Mouse (Mus musculus): ENCODE results near the gene Prkar2b.

Gene Prkar2b

GRCm38 (mm10) chr12:31965517-31966212 is 95.4 kb downstream of the Prkar2b start:
- DNase-seq, result no peak

- DNase-seq, result no peak
Measured at GRCm38 (mm10) chr12:31964074-31964473, 97.0 kb downstream of the Prkar2b start.

GRCm38 (mm10) chr12:31955843-31956242 is 105.3 kb downstream of the Prkar2b start:
- no peak for DNase-seq

- DNase-seq, result no peak
Measured at GRCm38 (mm10) chr12:31950659-31951031, 110.5 kb downstream of the Prkar2b start.

- peak; percentile 100 for DNase-seq
Measured at GRCm38 (mm10) chr12:31949759-31950658, 111.1 kb downstream of the Prkar2b start, which contains the start of gene Hbp1. TSS of gene Hbp1 (minus strand) at chr12:31950535.

GRCm38 (mm10) chr12:31949193-31949741 is 111.8 kb downstream of the Prkar2b start:
- peak; percentile 94 to 96 for DNase-seq

- no peak for DNase-seq
Measured at GRCm38 (mm10) chr12:31948101-31949000, 112.7 kb downstream of the Prkar2b start.

GRCm38 (mm10) chr12:31947476-31947875 is 113.6 kb downstream of the Prkar2b start:
- peak in 1 of 2 experiments; percentile 30 for DNase-seq

GRCm38 (mm10) chr12:31944405-31944804 is 116.7 kb downstream of the Prkar2b start:
- no peak for DNase-seq

GRCm38 (mm10) chr12:31943020-31943654 is 118.0 kb downstream of the Prkar2b start:
- DNase-seq, result no peak

- DNase-seq, result no peak
Measured at GRCm38 (mm10) chr12:31939026-31939425, 122.1 kb downstream of the Prkar2b start.

- DNase-seq, result no peak
Measured at GRCm38 (mm10) chr12:31938391-31938997, 122.6 kb downstream of the Prkar2b start.

- no peak for DNase-seq
Measured at GRCm38 (mm10) chr12:31937613-31938012, 123.5 kb downstream of the Prkar2b start.

- DNase-seq, result no peak
Measured at GRCm38 (mm10) chr12:31936657-31937300, 124.3 kb downstream of the Prkar2b start.

- no peak for DNase-seq
Measured at GRCm38 (mm10) chr12:31931818-31932217, 129.3 kb downstream of the Prkar2b start.

- DNase-seq, result no peak
Measured at GRCm38 (mm10) chr12:31928498-31928897, 132.6 kb downstream of the Prkar2b start.

- peak; percentile 41 to 47 for DNase-seq
Measured at GRCm38 (mm10) chr12:31926661-31927061, 134.4 kb downstream of the Prkar2b start.

- no peak for DNase-seq
Measured at GRCm38 (mm10) chr12:31925343-31925742, 135.8 kb downstream of the Prkar2b start.

- DNase-seq, result no peak
Measured at GRCm38 (mm10) chr12:31924135-31924534, 137.0 kb downstream of the Prkar2b start.

GRCm38 (mm10) chr12:31920464-31921405 is 140.4 kb downstream of the Prkar2b start:
- no peak for DNase-seq
